Mouse (Mus musculus) MEL (cell line): ENCODE measurements at regions not wholly inside any gene's neighbourhood (a gene's known extent, or its start where the extent isn't known, plus 50 kb on each side); places are given as distances from the start of the nearest gene placed in this dataset.

Experiments used
- DNase-seq: peaks from one replicate; pipeline ENCODE4 v3.0.0; 2011; ENCODE audit warnings: low read depth, low spot score
- H3K27ac ChIP-seq: 2 replicates; pipeline ENCODE4 v1.5.1; 2012; ENCODE audit warnings: low read depth, mild to moderate bottlenecking, control low read depth, low read length, moderate library complexity; ENCODE audit not compliant: control insufficient read depth
- H3K27me3 ChIP-seq, 2 experiments: fragments of 150-350 bp in 1 of 2; sonication (generic) in 1 of 2; 2 replicates each; pipeline ENCODE4 v1.6.1; 2012; ENCODE audit warnings: low read length in 2 of 2, mild to moderate bottlenecking in 2 of 2, improper control_type of control experiment in 1 of 2, moderate library complexity in 1 of 2; ENCODE audit not compliant: insufficient read depth in 2 of 2, control insufficient read depth in 1 of 2
- H3K36me3 ChIP-seq, 2 experiments: 2 replicates each; pipeline ENCODE4 v1.6.1; 2012 to 2014; ENCODE audit warnings: low read length in 2 of 2, improper control_type of control experiment in 1 of 2, inconsistent platforms in 1 of 2, mild to moderate bottlenecking in 1 of 2; ENCODE audit not compliant: insufficient read depth in 2 of 2, control insufficient read depth in 1 of 2
- H3K4me1 ChIP-seq, 2 experiments: fragments of 150-350 bp in 1 of 2; sonication (generic) in 1 of 2; 2 replicates each; pipeline ENCODE4 v1.6.1; 2012; ENCODE audit warnings: low read length in 2 of 2, improper control_type of control experiment in 1 of 2, mild to moderate bottlenecking in 1 of 2; ENCODE audit not compliant: insufficient read depth in 2 of 2, control insufficient read depth in 1 of 2
- H3K4me3 ChIP-seq, 2 experiments: fragments of 150-350 bp in 1 of 2; sonication (generic) in 1 of 2; 2 replicates each; pipeline ENCODE4 v1.5.1; 2012; ENCODE audit warnings: low read depth in 2 of 2, low read length in 2 of 2, mild to moderate bottlenecking in 2 of 2, moderate library complexity in 2 of 2, control low read depth in 1 of 2, improper control_type of control experiment in 1 of 2; ENCODE audit not compliant: control insufficient read depth in 1 of 2, insufficient read depth in 1 of 2
- H3K79me2 ChIP-seq: 2 replicates; pipeline ENCODE4 v1.6.1; 2012; ENCODE audit warnings: mild to moderate bottlenecking, low read length, moderate library complexity; ENCODE audit not compliant: control insufficient read depth, poor library complexity, insufficient read depth
- H3K9ac ChIP-seq: 2 replicates; pipeline ENCODE4 v1.6.1; 2012; ENCODE audit warnings: low read depth, mild to moderate bottlenecking, control low read depth, low read length, moderate library complexity; ENCODE audit not compliant: control insufficient read depth, poor library complexity, severe bottlenecking
- H3K9me3 ChIP-seq: fragments of 150-350 bp; sonication (generic); replicated peaks from 2 replicates; pipeline ENCODE4 v1.6.1; 2012; ENCODE audit warnings: mild to moderate bottlenecking, low read length, improper control_type of control experiment, moderate library complexity; ENCODE audit not compliant: insufficient read depth
- BHLHE40 ChIP-seq: IDR thresholded peaks from 2 replicates; pipeline ENCODE4 v1.6.1; 2012; ENCODE audit warnings: low read depth, mild to moderate bottlenecking, inconsistent platforms, low read length, improper control_type of control experiment, borderline replicate concordance
- CTCF ChIP-seq, 3 experiments: IDR thresholded peaks in 2 of 3; conservative IDR thresholded peaks in 1 of 3; 2 replicates each; pipeline ENCODE4 v1.5.1; 2011 to 2012; ENCODE audit warnings: low read length in 3 of 3, low read depth in 2 of 3, mild to moderate bottlenecking in 2 of 3, improper control_type of control experiment in 1 of 3, inconsistent platforms in 1 of 3, mixed read lengths in 1 of 3, moderate library complexity in 1 of 3; ENCODE audit not compliant: control insufficient read depth in 1 of 3, insufficient read depth in 1 of 3, poor library complexity in 1 of 3, severe bottlenecking in 1 of 3
- ELF1 ChIP-seq: IDR thresholded peaks from 2 replicates; pipeline ENCODE4 v1.6.1; 2014; ENCODE audit warnings: low read depth, mild to moderate bottlenecking, inconsistent platforms, low read length, improper control_type of control experiment, moderate library complexity
- EP300 ChIP-seq, 2 experiments: IDR thresholded peaks; 2 replicates each; pipeline ENCODE4 v1.6.1; 2011; ENCODE audit warnings: improper control_type of control experiment in 2 of 2, low read length in 2 of 2, low read depth in 1 of 2, mild to moderate bottlenecking in 1 of 2
- GABPA ChIP-seq: IDR thresholded peaks from 2 replicates; pipeline ENCODE4 v1.6.1; 2012; ENCODE audit warnings: low read depth, mild to moderate bottlenecking, inconsistent platforms, low read length, improper control_type of control experiment, moderate library complexity
- HCFC1 ChIP-seq: IDR thresholded peaks from 2 replicates; pipeline ENCODE4 v1.6.1; 2012; ENCODE audit warnings: low read depth, mild to moderate bottlenecking, inconsistent platforms, low read length, improper control_type of control experiment, moderate library complexity
- KAT2A ChIP-seq: conservative IDR thresholded peaks from 2 replicates; pipeline ENCODE4 v1.6.1; 2012; ENCODE audit warnings: low read depth, low read length, improper control_type of control experiment, inconsistent platforms
- MAFK ChIP-seq: IDR thresholded peaks from 2 replicates; pipeline ENCODE4 v1.6.1; 2011; ENCODE audit warnings: low read depth, mild to moderate bottlenecking, low read length, improper control_type of control experiment, borderline replicate concordance
- MEF2A ChIP-seq: IDR thresholded peaks from 2 replicates; pipeline ENCODE4 v1.6.1; 2014; ENCODE audit warnings: low read depth, mild to moderate bottlenecking, inconsistent platforms, low read length, improper control_type of control experiment; ENCODE audit not compliant: poor library complexity, insufficient replicate concordance, severe bottlenecking; ENCODE audit errors: extremely low read depth
- MYC ChIP-seq: IDR thresholded peaks from 2 replicates; pipeline ENCODE4 v1.6.1; 2011; ENCODE audit warnings: low read depth, mild to moderate bottlenecking, low read length, improper control_type of control experiment, moderate library complexity
- POLR2A ChIP-seq, 2 experiments: IDR thresholded peaks; 2 replicates each; pipeline ENCODE4 v1.6.1; 2011 to 2012; ENCODE audit warnings: low read length in 2 of 2, mild to moderate bottlenecking in 2 of 2, control low read depth in 1 of 2, improper control_type of control experiment in 1 of 2, low read depth in 1 of 2, moderate library complexity in 1 of 2; ENCODE audit not compliant: control insufficient read depth in 1 of 2, insufficient read depth in 1 of 2, poor library complexity in 1 of 2
- POLR2AphosphoS5 ChIP-seq: IDR thresholded peaks from 2 replicates; pipeline ENCODE4 v1.6.1; 2012; ENCODE audit warnings: low read depth, borderline replicate concordance, mild to moderate bottlenecking, inconsistent platforms, low read length, moderate library complexity, mixed read lengths
- TBP ChIP-seq: IDR thresholded peaks from 2 replicates; pipeline ENCODE4 v1.8.0; 2011; ENCODE audit warnings: low read depth, low read length, improper control_type of control experiment
- USF1 ChIP-seq: IDR thresholded peaks from 2 replicates; pipeline ENCODE4 v1.6.1; 2014; ENCODE audit warnings: low read depth, mild to moderate bottlenecking, inconsistent platforms, low read length, improper control_type of control experiment, moderate library complexity
- ZC3H11A ChIP-seq: IDR thresholded peaks from 2 replicates; pipeline ENCODE4 v1.6.1; 2012; ENCODE audit warnings: low read depth, mild to moderate bottlenecking, inconsistent platforms, low read length, improper control_type of control experiment
- ZKSCAN1 ChIP-seq: IDR thresholded peaks from 2 replicates; pipeline ENCODE4 v1.6.1; 2012; ENCODE audit warnings: low read depth, mild to moderate bottlenecking, inconsistent platforms, low read length, improper control_type of control experiment, moderate library complexity
- ZMIZ1 ChIP-seq: IDR thresholded peaks from 2 replicates; pipeline ENCODE4 v1.6.1; 2012; ENCODE audit warnings: low read depth, mild to moderate bottlenecking, inconsistent platforms, low read length, improper control_type of control experiment, moderate library complexity

- TF ChIP-seq MYC = no peak
- no peak for TF ChIP-seq EP300 (IDR thresholded peaks at IDR 0.05; ENCODE audit: low read depth in 1 of 2, low read length in 2 of 2)
- TF ChIP-seq GABPA = no peak
- no peak for TF ChIP-seq BHLHE40
- no peak for TF ChIP-seq POLR2AphosphoS5
- Histone ChIP-seq H3K9ac (no peak overlapping the region), H3K4me3 (no peak overlapping the region), H3K27me3 (peaks cover 2 to 3% of the 10 kb centered on the region in 2 experiments; a peak in 3 of 4 replicates), H3K36me3 (no peaks in the 10 kb centered on the region), H3K27ac (no peak overlapping the region), H3K79me2 (no peaks in the 10 kb centered on the region), H3K9me3 (no peaks in the 10 kb centered on the region), H3K4me1 (no peaks in the 10 kb centered on the region)
- no peak for DNase-seq
Measured at GRCm38 (mm10) chr16:55612873-55613272, 225.8 kb downstream of the Nfkbiz start.

GRCm38 (mm10) chr16:55612001-55612400 lies 226.7 kb downstream of the Nfkbiz start:
- Histone ChIP-seq H3K27me3 (peaks cover 2 to 3% of the 10 kb centered on the region in 2 experiments; a peak in 3 of 4 replicates), H3K9ac (no peak overlapping the region), H3K27ac (no peak overlapping the region), H3K4me3 (no peak overlapping the region), H3K4me1 (no peaks in the 10 kb centered on the region), H3K36me3 (no peaks in the 10 kb centered on the region), H3K79me2 (no peaks in the 10 kb centered on the region), H3K9me3 (no peaks in the 10 kb centered on the region)
- TF ChIP-seq ZKSCAN1 = no peak
- DNase-seq = no peak

- Histone ChIP-seq H3K27me3 (peaks cover 3 to 4% of the 10 kb centered on the region in 2 experiments), H3K27ac (no peak overlapping the region), H3K4me3 (no peak overlapping the region), H3K9ac (no peak overlapping the region), H3K4me1 (no peaks in the 10 kb centered on the region), H3K9me3 (no peaks in the 10 kb centered on the region), H3K79me2 (no peaks in the 10 kb centered on the region), H3K36me3 (no peaks in the 10 kb centered on the region)
- no peak for DNase-seq
- TF ChIP-seq USF1 (no peak), POLR2A (IDR thresholded peaks at IDR 0.05; ENCODE audit: control insufficient read depth in 1 of 2, insufficient read depth in 1 of 2, low read depth in 1 of 2, low read length in 2 of 2, poor library complexity in 1 of 2) (no peak), ZMIZ1 (no peak), CTCF (IDR thresholded peaks at IDR 0.05 in 2 of 3, conservative IDR thresholded peaks at IDR 0.05 in 1 of 3; ENCODE audit: control insufficient read depth in 1 of 3, insufficient read depth in 1 of 3, low read depth in 2 of 3, low read length in 3 of 3, poor library complexity in 1 of 3, severe bottlenecking in 1 of 3) (no peak), MEF2A (no peak), ELF1 (no peak), TBP (no peak), KAT2A (no peak), ZC3H11A (no peak), MAFK (no peak), HCFC1 (no peak)
Measured at GRCm38 (mm10) chr16:55611172-55611571, 227.5 kb downstream of the Nfkbiz start.
